Mouse (Mus musculus): ENCODE results near the gene Psmd13.

GRCm38 (mm10) chr7:140908181-140908580 lies 26.4 kb downstream of the Psmd13 start:
- TF ChIP-seq CTCF (IDR thresholded peaks at IDR 0.05; ENCODE audit: low read depth), result no peak
- TF ChIP-seq EP300 (IDR thresholded peaks at IDR 0.05; ENCODE audit: low read depth), result no peak

Measured in liver, postnatal 0 days (tissue).